Mouse (Mus musculus): ENCODE data around the gene Tomm20.

GRCm38 (mm10) chr8:126931720-126932119 lies 13.9 kb downstream of the Tomm20 start:
- peak; percentile 64 for TF ChIP-seq CTCF (IDR thresholded peaks at IDR 0.05; ENCODE audit: low read depth)
- TF ChIP-seq EP300 (optimal IDR thresholded peaks at IDR 0.05): no peak
